Mouse (Mus musculus): ENCODE measurements around the gene Lhcgr. TPM values are rescaled to one million over a fixed set of nuclear protein-coding genes. Genes with fewer than 3 reads are reported as not detected.

Lhcgr gene
- polyA plus RNA-seq, 1 experiment from 2014 or later, result 1.6 TPM

DNA sequence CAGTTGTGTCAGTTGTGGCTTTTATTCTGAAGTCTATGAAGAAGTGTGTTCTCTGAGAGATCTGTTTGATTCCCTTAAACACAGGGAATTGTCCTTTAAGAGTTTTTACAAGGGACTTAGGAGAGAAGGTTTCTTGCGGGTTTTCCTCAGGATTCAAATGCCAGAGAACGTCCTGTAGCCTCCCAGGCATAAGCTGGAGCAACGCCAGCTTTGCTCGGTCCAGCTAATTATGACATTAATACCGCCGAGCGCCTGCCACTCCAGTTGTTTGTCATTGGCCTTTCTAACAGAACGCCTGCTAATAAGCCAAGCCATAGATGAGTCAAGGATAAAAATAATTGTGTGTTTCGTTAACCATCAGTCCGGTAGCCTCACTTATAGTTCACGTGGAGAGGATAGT, 103.6 kb downstream of the Lhcgr start:
- H3K27me3 ChIP-seq (replicated peaks; ENCODE audit: control insufficient read depth, insufficient read depth, low read length), result no peaks in the 10 kb centered on the region
- no peak overlapping the region for H3K4me3 ChIP-seq (replicated peaks; ENCODE audit: low read length)
- no peaks in the 10 kb centered on the region for H3K36me3 ChIP-seq (ENCODE audit: control insufficient read depth, insufficient read depth)
- no peak overlapping the region for H3K9ac ChIP-seq (replicated peaks; ENCODE audit: low read depth, low read length)
- WGBS, result 8% methylated on average over 11 of the region's 11 CpGs
- no peak for ATAC-seq
- H3K9me3 ChIP-seq (ENCODE audit: control insufficient read depth, low read length), result no peaks in the 10 kb centered on the region
- H3K27ac ChIP-seq (ENCODE audit: low read length), result no peak overlapping the region
- no peak overlapping the region; the same call in 1 of the 2 replicates for H3K4me2 ChIP-seq (ENCODE audit: low read length)
- peaks cover 5% of the 10 kb centered on the region; the same call in 1 of the 2 replicates for H3K4me1 ChIP-seq (replicated peaks; ENCODE audit: control insufficient read depth, insufficient read depth, low read length)

DNA sequence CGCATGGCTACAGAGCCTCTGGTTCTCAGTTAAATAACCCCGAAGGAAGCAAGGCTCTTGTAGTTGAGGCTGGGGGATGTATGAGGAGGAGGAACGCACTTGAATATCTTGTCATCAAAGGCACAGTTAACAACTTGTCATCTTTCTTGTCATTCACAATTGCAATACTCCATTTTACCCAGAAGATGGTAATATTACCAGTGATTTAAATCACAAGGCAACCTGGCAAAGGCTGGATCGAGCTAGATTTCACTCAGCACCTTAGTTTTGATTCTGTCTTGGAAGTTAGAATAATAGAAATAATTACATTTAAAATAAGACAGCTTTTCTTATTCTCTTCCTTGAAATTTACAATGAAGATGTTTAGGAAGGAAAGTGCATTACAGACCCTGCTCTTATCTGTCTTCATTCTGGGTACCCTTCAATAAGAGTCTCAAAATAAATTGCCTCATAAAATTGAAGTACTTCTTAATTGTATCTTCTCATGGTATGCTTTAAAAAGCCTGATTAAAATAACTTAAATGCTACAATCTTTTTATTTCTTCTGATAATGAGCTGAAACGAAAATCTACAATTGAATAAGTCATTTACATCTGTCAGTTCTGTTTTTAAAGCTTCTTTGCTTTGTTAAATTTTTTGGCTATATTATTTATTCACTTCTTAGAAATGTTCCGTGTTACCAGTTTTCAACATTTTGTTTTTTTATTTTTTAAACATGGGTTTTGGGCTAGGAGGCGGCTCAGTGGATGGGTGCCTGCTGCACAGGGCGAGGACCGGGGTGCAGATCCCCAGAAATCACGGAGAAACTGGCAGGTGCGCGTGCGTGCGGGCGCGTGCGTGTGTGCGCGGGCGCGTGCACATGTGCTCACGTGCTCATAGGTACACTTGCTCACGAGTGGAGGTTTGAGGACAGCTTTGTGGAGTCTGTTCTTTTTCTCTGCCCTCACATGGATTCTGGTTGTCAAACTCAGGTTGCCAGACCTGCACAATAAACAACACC, 116.2 kb downstream of the Lhcgr start:
- H3K27me3 ChIP-seq (replicated peaks; ENCODE audit: control insufficient read depth, insufficient read depth, low read length), result no peaks in the 10 kb centered on the region
- no peak overlapping the region for H3K4me3 ChIP-seq (replicated peaks; ENCODE audit: low read length)
- peak; percentile 66 for ATAC-seq
- H3K4me2 ChIP-seq (ENCODE audit: low read length), result no peak overlapping the region
- no peak overlapping the region for H3K9ac ChIP-seq (replicated peaks; ENCODE audit: low read depth, low read length)
- H3K27ac ChIP-seq (ENCODE audit: low read length), result peak overlapping the region; percentile 56; the same call in 1 of the 2 replicates
- H3K9me3 ChIP-seq (ENCODE audit: control insufficient read depth, low read length), result no peaks in the 10 kb centered on the region
- 85% methylated on average over 23 of the region's 23 CpGs for WGBS
- H3K4me1 ChIP-seq (replicated peaks; ENCODE audit: control insufficient read depth, insufficient read depth, low read length), result no peaks in the 10 kb centered on the region; the same call in 1 of the 2 replicates
- no peaks in the 10 kb centered on the region for H3K36me3 ChIP-seq (ENCODE audit: control insufficient read depth, insufficient read depth)

DNA sequence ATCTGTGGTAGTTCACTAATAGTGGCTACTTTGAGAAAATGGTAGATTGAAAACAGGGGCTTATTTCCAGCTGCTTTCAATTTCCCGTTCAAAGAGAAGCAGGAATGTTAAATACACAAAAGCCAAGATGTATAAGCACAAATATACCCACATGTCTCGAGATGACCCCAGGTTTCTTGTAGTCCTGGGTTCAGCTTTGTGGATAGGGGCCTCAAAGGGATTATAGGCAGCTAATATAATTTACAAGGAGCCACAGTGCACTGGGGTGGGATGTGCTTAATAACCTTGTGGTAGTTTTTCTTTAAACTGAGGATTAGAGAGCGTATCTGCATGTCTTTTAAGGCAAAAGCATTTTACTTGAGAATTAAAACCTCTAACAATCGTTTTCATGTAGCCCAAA, 121.0 kb downstream of the Lhcgr start:
- no peak overlapping the region for H3K27ac ChIP-seq (ENCODE audit: low read length)
- 40% methylated on average over 4 of the region's 4 CpGs for WGBS

DNA sequence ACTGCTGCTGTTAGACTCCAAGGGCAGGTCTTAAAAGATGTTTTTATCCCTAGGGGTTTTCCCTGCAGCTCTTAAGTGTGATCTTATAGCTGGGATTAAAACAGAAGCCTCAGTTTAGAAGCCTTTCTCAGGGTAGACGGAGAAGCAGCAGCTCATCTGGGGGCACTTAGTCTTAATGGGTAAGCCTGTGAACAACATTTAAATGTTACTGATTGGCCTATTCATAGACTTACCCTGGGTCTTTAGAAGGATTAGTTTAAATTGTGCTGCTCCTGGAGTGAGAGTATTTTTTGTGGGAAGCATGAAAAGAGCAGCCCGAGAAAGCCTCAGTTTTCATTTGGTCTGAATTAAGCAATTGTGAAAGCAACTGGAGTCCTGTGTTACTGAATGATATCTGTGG, 121.9 kb downstream of the Lhcgr start:
- H3K27ac ChIP-seq (ENCODE audit: low read length), result 0 out of 2 replicates have a peak overlapping the region, but pooled peaks have one; percentile 33
- H3K9ac ChIP-seq (replicated peaks; ENCODE audit: low read depth, low read length), result no peak overlapping the region
- H3K27me3 ChIP-seq (replicated peaks; ENCODE audit: control insufficient read depth, insufficient read depth, low read length), result 0 out of 2 replicates have a peak, but pooled peaks cover 4% of the 10 kb centered on the region
- H3K9me3 ChIP-seq (ENCODE audit: control insufficient read depth, low read length), result no peaks in the 10 kb centered on the region
- 15% methylated on average over 2 of the region's 2 CpGs for WGBS
- peak; percentile 68 for ATAC-seq
- no peak overlapping the region for H3K4me2 ChIP-seq (ENCODE audit: low read length)
- H3K4me1 ChIP-seq (replicated peaks; ENCODE audit: control insufficient read depth, insufficient read depth, low read length), result peaks cover 2% of the 10 kb centered on the region; the same call in 1 of the 2 replicates
- no peaks in the 10 kb centered on the region for H3K36me3 ChIP-seq (ENCODE audit: control insufficient read depth, insufficient read depth)
- no peak overlapping the region for H3K4me3 ChIP-seq (replicated peaks; ENCODE audit: low read length)

More for the DNA sequence above, 121.0 kb downstream of the Lhcgr start:
- Histone ChIP-seq H3K9ac (replicated peaks; ENCODE audit: low read depth, low read length) (no peak overlapping the region), H3K4me2 (ENCODE audit: low read length) (no peak overlapping the region), H3K9me3 (ENCODE audit: control insufficient read depth, low read length) (no peaks in the 10 kb centered on the region), H3K4me3 (replicated peaks; ENCODE audit: low read length) (no peak overlapping the region), H3K4me1 (replicated peaks; ENCODE audit: control insufficient read depth, insufficient read depth, low read length) (peaks cover 2% of the 10 kb centered on the region; the same call in 1 of the 2 replicates), H3K27me3 (replicated peaks; ENCODE audit: control insufficient read depth, insufficient read depth, low read length) (0 out of 2 replicates have a peak, but pooled peaks cover 4% of the 10 kb centered on the region), H3K36me3 (ENCODE audit: control insufficient read depth, insufficient read depth) (no peaks in the 10 kb centered on the region)
- no peak for ATAC-seq

DNA sequence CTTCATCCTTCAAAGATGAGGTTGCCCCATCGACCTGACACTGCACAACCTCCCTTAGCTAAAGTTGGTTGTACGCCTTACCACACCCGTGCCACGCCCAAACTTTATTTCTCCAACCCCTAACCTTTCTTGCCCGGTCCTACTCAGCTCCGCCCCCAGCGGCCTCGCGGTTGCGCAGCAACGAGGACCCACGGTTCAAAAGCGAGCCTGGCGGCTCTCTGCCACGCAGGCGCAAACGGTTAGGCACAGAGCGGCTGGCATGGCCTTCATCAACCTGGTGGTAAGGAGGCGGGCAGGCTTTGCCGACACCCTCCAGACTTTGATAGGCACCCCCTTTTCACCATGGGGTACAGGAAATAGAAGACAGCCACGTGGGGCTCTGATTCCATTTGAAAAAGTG, 123.3 kb downstream of the Lhcgr start, which contains the start of gene Gtf2a1l:
Gene Gtf2a1l (plus strand): TSS at position 209 of the 400 bp plus-strand sequence.
- no peaks in the 10 kb centered on the region for H3K36me3 ChIP-seq (ENCODE audit: control insufficient read depth, insufficient read depth)
- WGBS, result 30% methylated on average over 21 of the region's 21 CpGs
- no peaks in the 10 kb centered on the region for H3K9me3 ChIP-seq (ENCODE audit: control insufficient read depth, low read length)
- H3K4me2 ChIP-seq (ENCODE audit: low read length), result peak within 1 kb of the TSS; percentile 37
- 0 out of 2 replicates have a peak within 1 kb of the TSS, but pooled peaks have one; percentile 17 for H3K4me3 ChIP-seq (replicated peaks; ENCODE audit: low read length)
- H3K9ac ChIP-seq (replicated peaks; ENCODE audit: low read depth, low read length), result no peak within 1 kb of the TSS
- no peak within 1 kb of the TSS for H3K27ac ChIP-seq (ENCODE audit: low read length)
- peaks cover 2% of the 10 kb centered on the region; the same call in 1 of the 2 replicates for H3K4me1 ChIP-seq (replicated peaks; ENCODE audit: control insufficient read depth, insufficient read depth, low read length)
- peak; percentile 51; the same call in 1 of the 2 replicates for ATAC-seq
- H3K27me3 ChIP-seq (replicated peaks; ENCODE audit: control insufficient read depth, insufficient read depth, low read length), result 0 out of 2 replicates have a peak, but pooled peaks cover 4% of the 10 kb centered on the region

Other genes with a start within 250 kb of the Lhcgr start
- 1.6 and 1.7 TPM in 2 replicates for gene Ston1, start 194.3 kb downstream of the Lhcgr start, polyA plus RNA-seq (2015; fragmentation: Nextera tagmentation; extraction: Ambion mirVana)
- gene Gtf2a1l, start 123.3 kb downstream of the Lhcgr start, polyA plus RNA-seq (2015; fragmentation: Nextera tagmentation; extraction: Ambion mirVana), result 0.21 and 0.22 TPM in 2 replicates